Mouse (Mus musculus) heart, embryonic 15.5 days (tissue): ENCODE data around the gene Itga9. TPM values are rescaled to one million over a fixed set of nuclear protein-coding genes. Genes with fewer than 3 reads are reported as not detected.

Source experiments
- polyA plus RNA-seq: library from polyadenylated mRNA; unstranded; fragments of >200 nt; fragmentation: Nextera tagmentation; extraction: Ambion mirVana; gene quantifications from 2 replicates; pipeline ENCODE4 v1.2.1, GENCODE M21; 2015

Itga9 gene
- polyA plus RNA-seq, 1 experiment from 2014 or later: 12.0 TPM

Other genes with a start within 250 kb of the Itga9 start
- 0.08 and 0.18 TPM in 2 replicates for gene Eomes, start 128.5 kb upstream of the Itga9 start, polyA plus RNA-seq
- 46.1 and 52.6 TPM in 2 replicates for gene Golga4, start 100.4 kb upstream of the Itga9 start, polyA plus RNA-seq